Mouse (Mus musculus) cerebellum, adult 2 months (tissue): ENCODE measurements at regions not wholly inside any gene's neighbourhood (a gene's known extent, or its start where the extent isn't known, plus 50 kb on each side); places are given as distances from the start of the nearest gene placed in this dataset.

ENCODE experiments used
- DNase-seq, 2 experiments: peaks; one replicate each; pipeline ENCODE4 v3.0.0; 2021
- H3K27ac ChIP-seq: fragments of 200-500 bp; 2 replicates; pipeline ENCODE4 v1.5.1; 2012; ENCODE audit warnings: low read length, control low read depth, inconsistent platforms; ENCODE audit not compliant: insufficient read depth
- H3K27me3 ChIP-seq: fragments of 200-500 bp; 2 replicates; pipeline ENCODE4 v1.6.1; 2012; ENCODE audit warnings: inconsistent platforms, mild to moderate bottlenecking, low read length, moderate library complexity; ENCODE audit not compliant: control insufficient read depth, insufficient read depth
- H3K4me1 ChIP-seq: fragments of 200-500 bp; 2 replicates; pipeline ENCODE4 v1.6.1; 2011; ENCODE audit warnings: low read length; ENCODE audit not compliant: control insufficient read depth, insufficient read depth
- H3K4me3 ChIP-seq: fragments of 200-500 bp; replicated peaks from 2 replicates; pipeline ENCODE3; 2011; ENCODE audit warnings: mild to moderate bottlenecking, low read depth, low read length, control low read depth; ENCODE audit not compliant: insufficient read depth
- CTCF ChIP-seq: fragments of 200-500 bp; IDR thresholded peaks from 2 replicates; pipeline ENCODE4 v1.5.1; 2011; ENCODE audit warnings: low read depth, mild to moderate bottlenecking, control low read depth, low read length, moderate library complexity, borderline replicate concordance; ENCODE audit not compliant: insufficient read depth
- POLR2A ChIP-seq: fragments of 200-500 bp; IDR thresholded peaks from 2 replicates; pipeline ENCODE4 v1.6.1; 2011; ENCODE audit warnings: low read length, control low read depth, borderline replicate concordance; ENCODE audit not compliant: insufficient read depth
- WGBS: fragments of 180-500 bp; shearing (Covaris S2); methylation state at CpG from one replicate; pipeline ENCODE4 v1.1.7; 2018; 5-methylcytosine and 5-hydroxymethylcytosine counted together

DNA sequence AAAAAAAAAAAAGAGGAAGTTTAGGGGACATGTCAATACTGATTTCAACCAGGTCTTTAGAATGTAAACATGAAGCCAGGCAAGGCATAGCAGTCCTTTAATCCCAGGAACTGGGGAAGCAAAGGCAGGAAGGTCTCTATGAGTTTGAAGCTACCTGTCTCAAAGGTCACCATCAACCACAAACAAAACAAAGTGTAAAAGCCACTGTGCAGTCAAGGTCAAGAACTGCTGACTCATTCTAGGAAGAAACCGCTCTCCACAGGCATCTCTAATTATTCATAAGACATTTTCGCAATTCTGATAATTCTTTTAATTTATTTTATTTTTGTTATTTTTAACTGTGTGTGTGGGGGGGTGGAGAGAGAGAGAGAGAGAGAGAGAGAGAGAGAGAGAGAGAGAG lies 364.0 kb downstream of the Cntnap4 start:
- Histone ChIP-seq H3K4me3 (no peak overlapping the region), H3K27ac (no peak overlapping the region), H3K4me1 (no peaks in the 10 kb centered on the region), H3K27me3 (no peaks in the 10 kb centered on the region)
- DNase-seq, result no peak
- WGBS, result 100% methylated on average over 2 of the region's 2 CpGs
- TF ChIP-seq CTCF (no peak), POLR2A (no peak)

DNA sequence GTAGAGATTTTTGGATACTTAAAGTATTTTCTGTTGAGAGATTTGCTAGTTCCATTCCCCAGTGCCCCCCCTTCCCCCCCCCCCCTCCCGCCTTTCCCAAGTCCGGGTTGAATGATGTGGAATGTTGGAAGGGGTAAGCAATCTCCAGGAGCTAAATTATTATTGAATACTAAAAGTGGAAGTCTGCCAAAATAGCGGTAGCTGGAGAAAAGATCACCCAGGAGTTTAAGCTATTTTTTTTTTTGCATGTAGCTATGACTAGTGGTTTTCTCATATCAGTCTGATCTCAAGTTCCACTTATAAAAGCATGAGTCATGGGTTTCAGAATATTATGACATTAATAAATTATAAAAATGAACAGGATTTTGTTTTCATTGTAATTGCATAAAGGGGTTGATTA lies 365.6 kb downstream of the Cntnap4 start:
- Histone ChIP-seq H3K4me3 (no peak overlapping the region), H3K4me1 (no peaks in the 10 kb centered on the region), H3K27me3 (no peaks in the 10 kb centered on the region), H3K27ac (no peak overlapping the region)
- TF ChIP-seq POLR2A (no peak), CTCF (no peak)
- DNase-seq, result no peak
- WGBS, result 16% methylated on average over 3 of the region's 3 CpGs

DNA sequence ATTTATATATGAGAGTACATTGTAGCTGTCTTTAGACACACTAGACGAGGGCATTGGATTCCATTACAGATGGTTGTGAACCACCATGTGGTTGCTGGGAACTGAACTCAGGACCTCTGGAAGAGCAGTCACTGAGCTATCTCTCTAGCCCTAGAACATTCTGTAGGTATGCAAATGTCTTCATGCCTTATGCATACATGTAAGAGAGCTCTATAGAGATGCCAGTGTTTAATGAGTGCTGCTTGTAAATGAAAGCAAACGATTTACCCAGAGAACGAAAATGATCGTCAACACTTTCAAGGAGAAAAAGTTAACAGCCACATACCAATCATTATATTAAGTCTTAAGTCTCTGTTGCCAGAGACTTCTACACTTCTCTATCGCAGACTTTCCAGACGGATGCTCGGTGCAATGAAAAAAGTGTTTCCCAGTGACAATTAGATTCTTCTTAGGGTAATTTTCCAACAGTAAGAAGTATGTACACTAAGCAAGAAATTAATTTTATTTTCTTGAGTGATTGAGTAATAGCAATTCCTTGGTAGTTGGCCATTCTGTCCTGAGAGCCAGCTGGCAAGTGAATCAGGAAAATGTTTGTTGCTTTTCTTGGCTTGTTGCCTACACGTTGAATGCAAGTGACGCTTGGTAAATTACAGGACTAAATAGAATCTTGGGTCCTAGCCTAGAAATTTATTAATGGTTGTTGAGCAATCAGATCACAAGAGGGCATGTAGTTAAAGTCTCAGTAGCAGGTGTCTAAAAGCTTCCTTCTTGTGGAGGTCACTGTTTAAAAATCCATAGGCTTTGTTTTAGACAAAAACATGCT lies 366.3 kb downstream of the Cntnap4 start:
- no peak overlapping the region for H3K4me3 ChIP-seq
- 16% methylated on average over 9 of the region's 9 CpGs for WGBS
- TF ChIP-seq POLR2A (no peak), CTCF (no peak)
- no peak overlapping the region for H3K27ac ChIP-seq
- H3K27me3 ChIP-seq, result no peaks in the 10 kb centered on the region
- DNase-seq, result peak; percentile 38 to 81
- no peaks in the 10 kb centered on the region for H3K4me1 ChIP-seq

DNA sequence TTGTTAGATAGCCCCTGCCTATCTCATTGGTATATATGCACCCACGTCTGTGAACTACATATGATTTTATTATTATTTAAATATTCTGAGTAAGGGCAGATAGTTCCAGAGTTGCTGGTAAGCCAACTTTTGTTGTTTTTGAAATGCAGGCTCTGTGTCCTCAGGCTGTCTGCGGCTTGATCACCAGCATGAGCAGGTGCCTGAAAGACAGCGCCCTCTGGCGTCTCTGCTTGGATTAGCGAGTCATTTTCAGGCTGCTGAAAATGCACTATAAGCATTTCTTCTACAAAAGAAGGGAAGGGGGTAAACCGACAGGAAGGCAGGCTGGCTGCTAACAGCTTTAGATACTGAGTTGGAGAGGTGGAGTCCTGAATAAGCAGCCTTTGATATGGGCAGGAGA lies 402.6 kb downstream of the Cntnap4 start:
- no peaks in the 10 kb centered on the region for H3K4me1 ChIP-seq
- TF ChIP-seq CTCF (peak; percentile 90), POLR2A (no peak)
- H3K4me3 ChIP-seq, result no peak overlapping the region
- 3% methylated on average over 6 of the region's 6 CpGs for WGBS
- H3K27me3 ChIP-seq, result no peaks in the 10 kb centered on the region
- no peak overlapping the region for H3K27ac ChIP-seq
- DNase-seq, result peak; percentile 76 to 86

DNA sequence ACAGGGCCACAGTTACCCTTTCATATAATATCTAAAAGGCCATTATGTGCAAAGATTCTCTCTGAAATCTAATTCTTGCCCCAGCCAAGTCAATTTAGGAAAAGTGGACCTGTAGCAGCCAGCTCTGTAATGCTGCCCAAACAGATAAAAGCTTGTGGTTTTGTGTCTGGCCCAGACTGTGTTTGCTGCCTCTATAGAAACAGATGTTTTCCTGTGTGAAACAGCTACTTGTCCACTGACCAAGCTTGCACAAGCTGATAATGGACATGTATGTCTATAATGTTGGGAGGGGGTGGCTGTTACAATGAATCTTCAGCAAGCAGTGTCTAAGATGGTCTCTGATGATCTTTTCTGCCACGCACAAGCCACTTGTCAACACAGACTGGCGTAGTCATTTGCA lies 405.9 kb downstream of the Cntnap4 start:
- TF ChIP-seq POLR2A (no peak), CTCF (no peak)
- Histone ChIP-seq H3K4me1 (no peaks in the 10 kb centered on the region), H3K4me3 (no peak overlapping the region), H3K27ac (no peak overlapping the region), H3K27me3 (no peaks in the 10 kb centered on the region)
- WGBS, result 98% methylated on average over 2 of the region's 2 CpGs
- DNase-seq, result no peak

DNA sequence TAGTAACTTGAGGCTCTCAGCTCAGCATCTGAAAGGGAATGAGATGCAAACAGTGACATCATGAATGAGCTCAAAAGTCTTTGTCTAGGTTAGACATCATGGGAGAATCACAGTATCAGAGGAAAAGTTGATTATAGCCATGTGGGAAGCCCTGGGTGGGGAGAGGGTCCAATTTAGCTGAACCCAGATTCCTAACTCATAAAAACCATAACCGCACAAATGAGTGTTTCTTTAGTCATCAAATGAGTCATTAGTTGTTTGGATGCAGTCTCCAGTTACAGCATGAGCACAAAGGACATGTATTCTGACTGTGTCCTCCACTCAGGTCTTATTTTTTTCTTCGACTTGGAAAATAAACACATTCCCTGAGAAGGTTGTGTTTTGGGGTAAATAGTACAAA lies 406.5 kb downstream of the Cntnap4 start:
- no peaks in the 10 kb centered on the region for H3K27me3 ChIP-seq
- H3K4me3 ChIP-seq, result no peak overlapping the region
- no peak for TF ChIP-seq POLR2A
- H3K27ac ChIP-seq, result no peak overlapping the region
- no peak for DNase-seq
- 94% methylated on average over 2 of the region's 2 CpGs for WGBS
- no peaks in the 10 kb centered on the region for H3K4me1 ChIP-seq

DNA sequence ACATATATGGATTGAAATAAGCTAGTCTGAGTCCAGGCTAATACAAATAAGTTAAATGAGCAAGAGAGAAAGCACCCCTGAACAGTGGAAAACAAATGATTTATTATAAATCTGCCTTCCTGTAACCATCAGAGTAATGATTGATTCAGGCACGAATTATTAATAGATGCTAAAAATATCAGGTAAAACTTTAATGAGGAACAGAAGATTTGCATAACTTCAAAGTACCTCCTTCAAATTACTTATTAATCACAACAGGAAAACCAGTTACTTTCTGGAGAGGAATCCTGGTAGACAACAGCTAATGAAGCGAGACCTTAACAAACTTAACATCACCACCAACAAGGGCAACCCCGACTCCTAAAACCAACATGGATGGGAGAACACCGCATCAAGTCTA lies 423.9 kb downstream of the Cntnap4 start:
- Histone ChIP-seq H3K27ac (no peak overlapping the region), H3K4me3 (no peak overlapping the region), H3K4me1 (no peaks in the 10 kb centered on the region), H3K27me3 (no peaks in the 10 kb centered on the region)
- TF ChIP-seq POLR2A (no peak), CTCF (no peak)
- 92% methylated on average over 4 of the region's 4 CpGs for WGBS
- no peak for DNase-seq

DNA sequence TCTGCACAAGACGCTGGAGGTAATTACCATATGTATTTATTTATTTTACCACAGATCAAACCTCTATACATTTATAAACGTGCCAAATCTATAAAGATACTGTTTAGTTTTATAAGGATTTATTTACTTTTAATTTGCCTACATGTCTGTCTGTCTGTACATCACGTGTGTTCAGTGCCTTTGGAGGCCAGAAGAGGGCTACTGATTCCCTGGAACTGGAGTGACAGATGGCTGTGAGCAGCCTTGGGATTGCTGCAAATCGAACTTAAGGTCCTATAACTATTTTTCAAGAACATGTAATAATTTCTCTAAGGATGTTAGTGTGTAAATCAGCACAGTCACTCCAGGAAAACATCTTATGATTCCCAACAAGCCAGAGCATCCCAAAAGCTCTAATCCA lies 437.5 kb downstream of the Cntnap4 start:
- TF ChIP-seq POLR2A (no peak), CTCF (no peak)
- Histone ChIP-seq H3K27me3 (no peaks in the 10 kb centered on the region), H3K27ac (no peak overlapping the region), H3K4me1 (no peaks in the 10 kb centered on the region), H3K4me3 (no peak overlapping the region)
- WGBS, result 65% methylated on average over 4 of the region's 4 CpGs
- no peak for DNase-seq
